Comparison of ENCODE assay signal across 9 mouse cellular contexts in the genomic region with DNA sequence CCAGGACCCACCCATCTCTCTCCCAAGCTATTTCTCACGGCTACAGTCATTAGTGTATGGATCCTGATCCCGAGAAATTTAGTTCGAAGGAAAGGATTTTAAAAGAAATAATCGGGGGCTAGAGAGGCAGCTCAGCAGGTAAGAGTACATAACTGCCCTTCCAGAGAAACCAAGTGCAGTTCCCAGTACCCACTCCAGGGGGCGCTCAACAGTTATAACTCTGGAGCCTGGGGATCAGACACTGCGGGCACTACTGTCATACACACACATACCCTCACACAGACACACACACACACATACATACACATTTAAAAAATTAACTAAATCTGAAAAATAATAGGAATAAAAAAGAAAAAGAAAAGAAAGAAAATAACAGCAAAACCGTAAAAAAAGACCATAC. TPM values are rescaled to one million over a fixed set of nuclear protein-coding genes. Genes with fewer than 3 reads are reported as not detected.
DNase-seq lines count a peak whose midpoint lies in the region; ATAC-seq and TF ChIP-seq lines count a peak whose summit lies in the region.
"Had no signal": no experiment of that assay in that cellular context is flagged by ENCODE, and none has a peak within 500 bp of the region (broad histone marks: within the 10 kb centered on the region; RNA-seq: fewer than 3 reads in every experiment).

No protein-coding gene starts in this region.

- no peak overlapping the region for H3K9ac ChIP-seq in intestine, embryonic 14.5 days (ENCODE audit: low read length)
- H3K9ac ChIP-seq in intestine, embryonic 15.5 days: no peak overlapping the region
- H3K9ac ChIP-seq in neural tube, embryonic 11.5 days (ENCODE audit: low read length): no peak overlapping the region
- H3K9ac ChIP-seq: lung, embryonic 15.5 days had no signal

- no peaks in the 10 kb centered on the region for H3K4me1 ChIP-seq in intestine, embryonic 14.5 days (replicated peaks; ENCODE audit: control insufficient read depth, insufficient read depth, low read length)
- no peaks in the 10 kb centered on the region for H3K4me1 ChIP-seq in intestine, embryonic 15.5 days (replicated peaks)
- H3K4me1 ChIP-seq in bone marrow, adult 2 months (ENCODE audit: control insufficient read depth, insufficient read depth, low read length): no peaks in the 10 kb centered on the region
- no peaks in the 10 kb centered on the region for H3K4me1 ChIP-seq in neural tube, embryonic 11.5 days (ENCODE audit: control insufficient read depth, insufficient read depth, low read length)
- H3K4me1 ChIP-seq: lung, embryonic 15.5 days had no signal

- no peak overlapping the region for H3K27ac ChIP-seq in intestine, embryonic 14.5 days (ENCODE audit: low read depth)
- no peak overlapping the region for H3K27ac ChIP-seq in intestine, embryonic 15.5 days
- H3K27ac ChIP-seq in bone marrow, adult 2 months (ENCODE audit: control insufficient read depth, insufficient read depth, low read depth, low read length, poor library complexity): no peak overlapping the region
- no peak overlapping the region for H3K27ac ChIP-seq in neural tube, embryonic 11.5 days (ENCODE audit: low read depth, low read length)
- H3K27ac ChIP-seq: lung, embryonic 15.5 days had no signal

- H3K36me3 ChIP-seq in intestine, embryonic 14.5 days (ENCODE audit: control insufficient read depth, insufficient read depth, low read length): no peaks in the 10 kb centered on the region
- H3K36me3 ChIP-seq in intestine, embryonic 15.5 days: no peaks in the 10 kb centered on the region
- no peaks in the 10 kb centered on the region for H3K36me3 ChIP-seq in neural tube, embryonic 11.5 days (ENCODE audit: control insufficient read depth, insufficient read depth, low read length)
- H3K36me3 ChIP-seq: lung, embryonic 15.5 days had no signal

- TF ChIP-seq CTCF in bone marrow, adult 2 months (IDR thresholded peaks at IDR 0.05; ENCODE audit: control insufficient read depth, insufficient read depth, low read length): peak; percentile 63

- H3K4me2 ChIP-seq in intestine, embryonic 14.5 days (ENCODE audit: low read length): no peak overlapping the region
- H3K4me2 ChIP-seq in intestine, embryonic 15.5 days (replicated peaks): no peak overlapping the region
- H3K4me2 ChIP-seq in neural tube, embryonic 11.5 days (ENCODE audit: low read depth): no peak overlapping the region
- H3K4me2 ChIP-seq: lung, embryonic 15.5 days had no signal

- H3K27me3 ChIP-seq in intestine, embryonic 14.5 days (replicated peaks; ENCODE audit: control insufficient read depth, insufficient read depth, low read length): no peaks in the 10 kb centered on the region
- H3K27me3 ChIP-seq in intestine, embryonic 15.5 days (replicated peaks): no peaks in the 10 kb centered on the region
- H3K27me3 ChIP-seq in neural tube, embryonic 11.5 days (ENCODE audit: control insufficient read depth, insufficient read depth, low read length): no peaks in the 10 kb centered on the region
- H3K27me3 ChIP-seq: lung, embryonic 15.5 days had no signal

- WGBS in intestine, embryonic 14.5 days: 46% methylated on average over 7 of the region's 7 CpGs
- WGBS in intestine, embryonic 15.5 days: 43% methylated on average over 7 of the region's 7 CpGs
- WGBS in bone marrow, adult 2 months: 25% methylated on average over 7 of the region's 7 CpGs
- WGBS in neural tube, embryonic 11.5 days: 43% methylated on average over 7 of the region's 7 CpGs

- DNase-seq in intestine, embryonic 14.5 days (ENCODE audit: low spot score): peak; percentile 76
- peak; percentile 32 for DNase-seq in ES-CJ7 (ENCODE audit: low read depth, low spot score)
- peak; percentile 52 for DNase-seq in frontal cortex, postnatal 36 days (ENCODE audit: low spot score in 2 of 2)
- peak; percentile 29 to 47 for DNase-seq in layer of hippocampus, postnatal 36 days
- peak; percentile 50 for DNase-seq in neural tube, embryonic 11.5 days (ENCODE audit: low spot score)
- DNase-seq in urinary bladder, postnatal 14 days (ENCODE audit: low spot score): peak; percentile 72

- no peak overlapping the region for H3K4me3 ChIP-seq in intestine, embryonic 14.5 days (ENCODE audit: low read depth, low read length)
- H3K4me3 ChIP-seq in intestine, embryonic 15.5 days (replicated peaks): no peak overlapping the region
- no peak overlapping the region for H3K4me3 ChIP-seq in bone marrow, adult 2 months (replicated peaks; ENCODE audit: control insufficient read depth, low read depth, low read length)
- H3K4me3 ChIP-seq in neural tube, embryonic 11.5 days (ENCODE audit: low read depth, low read length): no peak overlapping the region
- H3K4me3 ChIP-seq: lung, embryonic 15.5 days had no signal

- no peaks in the 10 kb centered on the region for H3K9me3 ChIP-seq in intestine, embryonic 14.5 days (ENCODE audit: control insufficient read depth, low read length)
- no peaks in the 10 kb centered on the region for H3K9me3 ChIP-seq in intestine, embryonic 15.5 days
- H3K9me3 ChIP-seq in neural tube, embryonic 11.5 days (ENCODE audit: control insufficient read depth, low read length): no peaks in the 10 kb centered on the region
- H3K9me3 ChIP-seq: lung, embryonic 15.5 days had no signal

- TF ChIP-seq POLR2A in bone marrow, adult 2 months (IDR thresholded peaks at IDR 0.05; ENCODE audit: borderline replicate concordance, control insufficient read depth, low read depth, low read length): no peak

- ATAC-seq in intestine, embryonic 14.5 days (replicated peaks; ENCODE audit: low FRiP score, low TSS enrichment, low read depth): no peak
- no peak for ATAC-seq in intestine, embryonic 15.5 days
- no peak for ATAC-seq in neural tube, embryonic 11.5 days (ENCODE audit: insufficient read depth, low FRiP score, low TSS enrichment)

RNA-seq across cellular contexts. Expression of gene Lrrc3, which starts 23.8 kb away (rescaled TPM):
- 3.9 and 4.2 TPM in 2 replicates for polyA plus RNA-seq in intestine, embryonic 14.5 days (2014; fragmentation: Nextera tagmentation; extraction: Ambion mirVana)
- polyA plus RNA-seq in intestine, embryonic 15.5 days (2015; fragmentation: Nextera tagmentation; extraction: Ambion mirVana): 3.9 TPM in 2 replicates
- polyA plus RNA-seq in bone marrow, adult 2 months (2011; ENCODE audit: insufficient read depth, insufficient read length, low replicate concordance, missing spikeins): 0.70 TPM in 1 of 2 replicates, not detected in the other
- 1 to 10 TPM; 3.8 to 4.7 TPM for total RNA-seq in layer of hippocampus, postnatal 36 days (2021)
- polyA plus RNA-seq in neural tube, embryonic 11.5 days (2014; fragmentation: Nextera tagmentation; extraction: Ambion mirVana): 4.3 and 4.8 TPM in 2 replicates

RNA-seq across cellular contexts. Expression of gene Trpm2, which starts 44.2 kb away (rescaled TPM):
- polyA plus RNA-seq in intestine, embryonic 14.5 days (2014; fragmentation: Nextera tagmentation; extraction: Ambion mirVana): 0.42 and 1.2 TPM in 2 replicates
- polyA plus RNA-seq in intestine, embryonic 15.5 days (2015; fragmentation: Nextera tagmentation; extraction: Ambion mirVana): 1.1 and 1.2 TPM in 2 replicates
- polyA plus RNA-seq in bone marrow, adult 2 months (2011; ENCODE audit: insufficient read depth, insufficient read length, low replicate concordance, missing spikeins): 19.2 and 53.7 TPM in 2 replicates
- total RNA-seq in layer of hippocampus, postnatal 36 days (2021): 10 to 100 TPM; 30.3 to 40.0 TPM
- 0.58 and 1.4 TPM in 2 replicates for polyA plus RNA-seq in neural tube, embryonic 11.5 days (2014; fragmentation: Nextera tagmentation; extraction: Ambion mirVana)

RNA-seq across cellular contexts. Expression of gene 1810043G02Rik, which starts 52.2 kb away (rescaled TPM):
- 23.5 and 24.7 TPM in 2 replicates for polyA plus RNA-seq in intestine, embryonic 14.5 days (2014; fragmentation: Nextera tagmentation; extraction: Ambion mirVana)
- 17.3 and 17.5 TPM in 2 replicates for polyA plus RNA-seq in intestine, embryonic 15.5 days (2015; fragmentation: Nextera tagmentation; extraction: Ambion mirVana)
- polyA plus RNA-seq in bone marrow, adult 2 months (2011; ENCODE audit: insufficient read depth, insufficient read length, low replicate concordance, missing spikeins): 4.4 and 5.8 TPM in 2 replicates
- 10 to 100 TPM; 34.6 to 37.4 TPM for total RNA-seq in layer of hippocampus, postnatal 36 days (2021)
- 35.9 and 42.5 TPM in 2 replicates for polyA plus RNA-seq in neural tube, embryonic 11.5 days (2014; fragmentation: Nextera tagmentation; extraction: Ambion mirVana)
